Mouse (Mus musculus): ENCODE results near the gene Gsg1l.

Gene Gsg1l

DNA sequence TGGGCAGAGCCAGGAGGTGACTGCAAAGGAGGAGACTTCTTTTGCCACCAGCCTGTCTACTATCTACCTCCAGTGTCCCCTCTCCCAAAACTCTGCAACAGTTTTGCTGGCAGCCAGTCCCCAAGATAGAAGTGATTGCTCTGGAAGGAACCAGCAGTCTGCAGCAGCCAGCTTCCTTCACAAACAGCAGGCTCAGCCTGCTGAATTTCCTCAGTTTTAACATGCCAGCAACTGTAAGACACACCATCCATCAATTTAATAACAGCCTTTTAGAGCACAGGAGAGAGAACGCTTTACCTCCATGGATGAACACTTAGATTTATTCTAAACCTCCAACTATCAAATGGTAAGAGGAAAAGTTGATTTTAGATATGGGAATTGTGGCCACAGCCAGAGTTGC lies 218.2 kb downstream of the Gsg1l start:
- DNase-seq (ENCODE audit: low spot score) = no peak

DNA sequence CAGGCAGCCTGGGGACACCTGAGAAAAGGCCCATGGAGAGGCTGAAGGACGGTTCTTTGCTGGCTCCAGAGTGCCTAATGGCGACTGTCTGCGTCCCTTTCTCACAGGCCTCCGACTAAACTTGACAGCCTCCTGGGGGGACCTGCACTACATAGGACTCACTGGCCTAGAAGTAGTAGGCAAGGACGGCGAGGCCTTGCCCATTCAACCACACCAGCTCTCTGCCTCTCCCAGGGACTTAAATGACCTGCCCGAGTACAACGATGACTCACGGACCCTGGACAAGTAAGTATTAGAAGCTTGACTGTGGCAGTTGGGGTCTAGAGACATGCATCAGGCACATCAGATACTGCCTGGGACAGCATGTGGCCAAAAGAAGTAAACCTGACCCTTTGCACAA lies 221.8 kb downstream of the Gsg1l start:
- DNase-seq (ENCODE audit: low spot score) = no peak

DNA sequence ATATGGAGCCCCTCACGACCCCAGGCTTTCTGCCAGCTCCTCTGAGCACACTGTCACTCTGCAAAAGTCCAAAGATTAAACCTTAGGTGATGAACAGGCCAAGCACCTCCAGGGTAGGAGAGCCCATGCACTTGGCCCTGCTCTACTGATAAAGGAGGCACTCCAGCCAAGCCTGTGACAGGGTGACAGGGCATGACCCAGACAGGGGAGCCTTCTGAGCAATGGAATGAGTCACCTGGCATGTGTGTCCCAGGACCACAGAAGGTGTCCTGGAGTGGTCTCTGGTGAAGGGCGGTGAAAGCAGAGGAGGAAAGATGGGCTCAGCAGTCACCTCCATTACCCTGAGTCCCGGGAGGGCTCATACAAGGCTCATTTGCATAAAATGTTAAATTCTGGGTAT lies 222.6 kb downstream of the Gsg1l start:
- DNase-seq (ENCODE audit: low spot score) = no peak

DNA sequence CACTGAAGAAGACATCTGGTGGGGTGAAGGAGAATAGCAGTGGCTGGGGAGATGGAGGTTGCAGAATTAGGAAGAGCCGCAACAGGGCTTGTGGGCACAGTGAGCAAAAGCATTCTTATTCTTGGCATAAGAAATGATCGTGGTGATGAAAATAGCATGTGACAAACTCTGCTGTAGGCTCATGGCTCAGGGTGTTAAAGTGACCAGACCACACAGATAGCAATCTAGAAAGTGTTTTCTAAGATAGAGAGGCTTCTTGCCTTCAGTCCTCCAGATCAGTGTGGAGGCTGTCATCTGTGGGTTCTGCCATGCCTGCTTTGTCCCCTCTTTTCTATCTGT lies 234.7 kb downstream of the Gsg1l start:
- DNase-seq (ENCODE audit: low spot score) = no peak

DNA sequence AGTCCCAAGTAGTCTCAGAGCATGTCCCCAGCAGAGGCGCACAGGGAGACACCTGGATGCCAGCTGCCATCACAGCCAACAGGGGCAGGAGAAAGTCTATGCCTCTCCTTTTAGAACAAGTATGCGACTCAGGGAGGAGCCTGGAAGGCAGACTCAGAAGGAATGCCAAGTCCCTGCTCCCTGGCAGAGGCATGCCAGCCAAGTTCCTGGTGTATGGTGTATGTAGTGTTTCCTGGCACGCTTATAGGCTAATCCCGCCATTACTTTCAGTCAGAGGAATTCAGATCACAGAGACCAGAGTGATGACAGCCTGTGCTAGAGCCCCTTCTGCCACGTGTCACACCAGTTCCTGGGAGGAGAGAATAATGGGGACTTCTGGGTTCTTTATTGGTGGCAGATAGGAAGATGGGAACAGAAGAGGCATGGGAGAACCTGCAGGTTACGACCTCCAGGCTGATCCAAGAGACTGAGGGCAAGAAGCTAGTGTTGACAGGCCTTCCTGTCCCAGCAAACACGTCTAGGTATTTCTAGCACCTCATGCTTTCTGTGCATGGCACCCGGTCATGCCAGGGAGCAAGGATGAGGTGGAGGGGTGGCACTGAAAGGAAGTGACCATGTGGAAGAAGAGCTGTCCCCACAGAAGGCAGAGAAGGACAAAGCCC lies 235.2 kb downstream of the Gsg1l start:
- DNase-seq (ENCODE audit: low spot score) = no peak

- DNase-seq (ENCODE audit: low spot score) = no peak
These were observed 236.6 kb downstream of the Gsg1l start for GRCm38 (mm10) chr7:125845611-125846010.

- DNase-seq (ENCODE audit: low spot score) = no peak
These were observed 244.0 kb downstream of the Gsg1l start for GRCm38 (mm10) chr7:125838078-125838742.

DNA sequence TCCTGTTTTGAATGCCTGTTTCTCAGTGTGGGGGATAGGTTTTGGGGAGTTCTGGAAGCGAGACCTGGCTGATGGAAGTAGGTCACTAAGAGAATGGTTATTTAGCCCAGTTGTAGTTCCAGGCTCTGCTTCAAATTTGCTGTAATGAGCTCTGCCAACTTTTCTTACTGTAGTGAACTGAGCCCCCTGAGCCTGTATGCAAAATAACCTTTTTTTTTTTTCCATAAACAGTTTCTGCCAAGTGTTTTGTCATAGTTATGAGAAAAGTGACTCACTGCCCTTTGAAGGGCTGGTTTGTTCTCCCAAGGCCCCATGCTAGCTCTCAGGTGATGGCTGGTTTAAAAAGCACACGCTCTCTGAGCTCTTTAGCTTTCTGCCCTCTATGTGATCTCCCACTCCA lies 248.7 kb downstream of the Gsg1l start:
- no peak for DNase-seq (ENCODE audit: low spot score)

- DNase-seq (ENCODE audit: low spot score) = no peak
These were observed 249.4 kb downstream of the Gsg1l start for GRCm38 (mm10) chr7:125832767-125833166.

- DNase-seq (ENCODE audit: low spot score) = no peak
These were observed 253.0 kb downstream of the Gsg1l start for GRCm38 (mm10) chr7:125829121-125829666.

DNA sequence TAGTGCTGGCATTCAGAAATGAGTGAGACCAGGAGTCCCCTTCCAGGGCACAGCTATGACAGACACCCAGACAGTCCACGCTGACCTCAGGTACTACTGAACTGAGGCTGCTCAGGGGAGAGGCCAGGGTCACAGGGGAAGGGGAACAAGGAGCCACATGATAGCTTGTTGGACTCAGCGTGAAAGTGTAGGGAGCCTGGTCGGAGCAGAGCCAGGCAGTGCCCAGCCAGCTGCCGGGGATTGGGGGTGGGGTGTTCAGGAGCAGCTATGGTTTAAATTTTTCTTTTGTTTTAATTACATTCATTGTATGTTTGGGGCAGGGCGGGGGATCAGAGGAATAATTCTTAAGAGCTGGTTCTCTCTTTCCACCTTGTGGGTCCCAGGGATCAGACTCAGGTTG lies 253.7 kb downstream of the Gsg1l start:
- no peak for DNase-seq (ENCODE audit: low spot score)
